Mouse (Mus musculus): ENCODE data around the gene Nkpd1. TPM values are rescaled to one million over a fixed set of nuclear protein-coding genes. Genes with fewer than 3 reads are reported as not detected.

The Nkpd1 gene
- polyA plus RNA-seq, 1 experiment from 2014 or later: 0.07 TPM

GRCm38 (mm10) chr7:19512353-19512752 is 5.3 kb upstream of the Nkpd1 start:
- 80% methylated on average over 6 of the region's 6 CpGs for WGBS
- ATAC-seq: no peak
- no peaks in the 10 kb centered on the region for H3K9me3 ChIP-seq (ENCODE audit: control insufficient read depth, low read length)

GRCm38 (mm10) chr7:19520032-19520431 is 2.4 kb downstream of the Nkpd1 start:
- no peak for ATAC-seq
- H3K9ac ChIP-seq (ENCODE audit: low read depth, low read length): peak overlapping the region; percentile 43
- H3K27me3 ChIP-seq (replicated peaks; ENCODE audit: control insufficient read depth, insufficient read depth, low read length): peaks cover 66% of the 10 kb centered on the region
- peak overlapping the region; percentile 33 for H3K4me3 ChIP-seq (ENCODE audit: low read length)
- H3K27ac ChIP-seq (ENCODE audit: low read length): no peak overlapping the region
- no peaks in the 10 kb centered on the region for H3K36me3 ChIP-seq (ENCODE audit: control insufficient read depth, insufficient read depth, low read length)
- H3K9me3 ChIP-seq (ENCODE audit: control insufficient read depth, low read length): no peaks in the 10 kb centered on the region
- peaks cover 30% of the 10 kb centered on the region for H3K4me1 ChIP-seq (ENCODE audit: control insufficient read depth, insufficient read depth, low read length)
- WGBS: 9% methylated on average over 23 of the region's 23 CpGs
- H3K4me2 ChIP-seq (ENCODE audit: low read depth, low read length): peak overlapping the region; percentile 33

More at GRCm38 (mm10) chr7:19512353-19512752, 5.3 kb upstream of the Nkpd1 start:
- Histone ChIP-seq H3K9ac (ENCODE audit: low read depth, low read length) (no peak overlapping the region), H3K4me2 (ENCODE audit: low read depth, low read length) (no peak overlapping the region), H3K4me3 (ENCODE audit: low read length) (no peak overlapping the region), H3K36me3 (ENCODE audit: control insufficient read depth, insufficient read depth, low read length) (no peaks in the 10 kb centered on the region), H3K27ac (ENCODE audit: low read length) (no peak overlapping the region), H3K4me1 (ENCODE audit: control insufficient read depth, insufficient read depth, low read length) (peaks cover 11% of the 10 kb centered on the region), H3K27me3 (replicated peaks; ENCODE audit: control insufficient read depth, insufficient read depth, low read length) (no peaks in the 10 kb centered on the region)

DNA sequence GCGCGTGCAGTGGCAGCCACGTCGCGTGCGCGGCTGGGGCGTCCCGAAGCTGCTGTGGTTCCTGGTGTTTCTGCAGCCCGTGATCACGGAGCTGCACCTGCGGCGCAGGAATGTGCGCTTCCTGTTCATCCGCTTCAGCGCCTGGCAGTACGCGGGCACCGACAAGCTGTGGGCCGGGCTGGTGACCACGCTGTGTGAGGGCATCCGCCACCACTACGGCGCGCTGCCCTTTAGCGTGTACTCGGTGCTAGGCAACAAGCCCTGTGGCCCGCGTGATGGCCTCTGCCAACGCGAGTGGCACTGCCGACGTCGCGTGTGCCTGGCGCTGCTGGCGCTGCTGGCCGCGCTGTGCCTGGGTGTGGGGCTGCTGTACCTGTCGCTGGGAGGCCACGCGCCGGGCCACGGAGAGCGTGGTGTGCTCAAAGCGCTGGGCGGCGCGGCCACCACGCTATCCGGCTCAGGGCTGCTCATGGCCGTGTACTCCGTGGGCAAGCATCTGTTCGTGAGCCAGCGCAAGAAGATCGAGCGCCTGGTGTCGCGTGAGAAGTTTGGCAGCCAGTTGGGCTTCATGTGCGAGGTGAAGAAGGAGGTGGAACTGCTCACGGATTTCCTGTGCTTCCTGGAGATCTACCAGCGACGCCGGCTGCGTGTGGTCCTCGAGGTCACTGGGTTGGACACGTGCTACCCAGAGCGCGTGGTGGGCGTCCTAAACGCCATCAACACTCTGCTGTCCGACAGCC is 5.5 kb downstream of the Nkpd1 start:
- Histone ChIP-seq H3K27me3 (replicated peaks; ENCODE audit: control insufficient read depth, insufficient read depth, low read length) (peaks cover 71% of the 10 kb centered on the region), H3K27ac (ENCODE audit: low read length) (no peak overlapping the region), H3K9ac (ENCODE audit: low read depth, low read length) (0 out of 2 replicates have a peak overlapping the region, but pooled peaks have one; percentile 37), H3K4me1 (ENCODE audit: control insufficient read depth, insufficient read depth, low read length) (peaks cover 21% of the 10 kb centered on the region), H3K4me3 (ENCODE audit: low read length) (peak overlapping the region; percentile 46), H3K9me3 (ENCODE audit: control insufficient read depth, low read length) (no peaks in the 10 kb centered on the region), H3K36me3 (ENCODE audit: control insufficient read depth, insufficient read depth, low read length) (no peaks in the 10 kb centered on the region), H3K4me2 (ENCODE audit: low read depth, low read length) (peak overlapping the region; percentile 77)
- WGBS: 8% methylated on average over 71 of the region's 72 CpGs
- 0 out of 2 replicates have a peak, but pooled peaks have one; percentile 3 for ATAC-seq

GRCm38 (mm10) chr7:19523757-19524419 is 6.2 kb downstream of the Nkpd1 start:
- H3K36me3 ChIP-seq (ENCODE audit: control insufficient read depth, insufficient read depth, low read length): no peaks in the 10 kb centered on the region; the same call in 1 of the 2 replicates
- H3K4me2 ChIP-seq (ENCODE audit: low read depth, low read length): peak overlapping the region; percentile 77
- peak overlapping the region; percentile 46 for H3K4me3 ChIP-seq (ENCODE audit: low read length)
- H3K27ac ChIP-seq (ENCODE audit: low read length): no peak overlapping the region
- H3K9me3 ChIP-seq (ENCODE audit: control insufficient read depth, low read length): no peaks in the 10 kb centered on the region
- 1% methylated on average over 64 of the region's 64 CpGs for WGBS
- peaks cover 65% of the 10 kb centered on the region for H3K27me3 ChIP-seq (replicated peaks; ENCODE audit: control insufficient read depth, insufficient read depth, low read length)
- H3K4me1 ChIP-seq (ENCODE audit: control insufficient read depth, insufficient read depth, low read length): peaks cover 21% of the 10 kb centered on the region
- H3K9ac ChIP-seq (ENCODE audit: low read depth, low read length): peak overlapping the region; percentile 53; the same call in 1 of the 2 replicates
- peak; percentile 53 for ATAC-seq

DNA sequence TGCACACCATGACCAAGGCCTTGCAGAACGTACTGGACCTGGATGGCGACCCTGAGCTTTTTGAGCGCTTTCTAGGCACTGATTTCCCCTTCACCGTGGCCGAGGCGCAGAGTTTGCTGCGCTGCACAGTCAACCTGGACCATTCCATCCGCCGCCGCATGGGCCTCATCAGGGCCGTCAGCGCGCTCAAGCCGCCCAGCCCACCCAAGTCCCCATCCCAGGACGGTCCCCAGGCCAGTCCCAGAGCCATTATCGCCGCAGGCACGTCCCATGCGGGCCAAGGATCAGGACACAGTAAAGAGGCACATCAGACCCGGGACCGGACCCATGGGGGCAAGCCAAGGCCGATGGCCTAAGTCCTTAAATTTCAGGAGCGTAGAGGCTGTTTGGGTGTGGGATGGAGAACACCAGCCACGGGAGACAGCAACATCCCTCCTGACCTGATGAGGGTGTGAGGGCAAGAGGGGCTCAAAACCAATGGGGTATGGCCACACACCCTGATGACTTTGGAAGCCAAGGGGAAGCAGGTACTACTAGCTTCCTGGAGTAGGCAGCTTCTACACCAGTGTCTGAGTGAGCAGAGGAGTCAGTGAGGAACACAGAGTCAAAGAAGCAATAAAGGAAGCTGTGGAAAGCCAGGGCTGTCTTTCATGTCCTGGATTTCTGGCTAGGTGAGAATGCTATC is 6.9 kb downstream of the Nkpd1 start:
- Histone ChIP-seq H3K4me2 (ENCODE audit: low read depth, low read length) (peak overlapping the region; percentile 77), H3K4me1 (ENCODE audit: control insufficient read depth, insufficient read depth, low read length) (peaks cover 21% of the 10 kb centered on the region), H3K36me3 (ENCODE audit: control insufficient read depth, insufficient read depth, low read length) (peaks cover 2% of the 10 kb centered on the region; the same call in 1 of the 2 replicates), H3K9me3 (ENCODE audit: control insufficient read depth, low read length) (no peaks in the 10 kb centered on the region), H3K4me3 (ENCODE audit: low read length) (peak overlapping the region; percentile 46), H3K27ac (ENCODE audit: low read length) (no peak overlapping the region), H3K27me3 (replicated peaks; ENCODE audit: control insufficient read depth, insufficient read depth, low read length) (peaks cover 58% of the 10 kb centered on the region), H3K9ac (ENCODE audit: low read depth, low read length) (peak overlapping the region; percentile 53; the same call in 1 of the 2 replicates)
- ATAC-seq: peak; percentile 29
- 14% methylated on average over 24 of the region's 24 CpGs for WGBS

DNA sequence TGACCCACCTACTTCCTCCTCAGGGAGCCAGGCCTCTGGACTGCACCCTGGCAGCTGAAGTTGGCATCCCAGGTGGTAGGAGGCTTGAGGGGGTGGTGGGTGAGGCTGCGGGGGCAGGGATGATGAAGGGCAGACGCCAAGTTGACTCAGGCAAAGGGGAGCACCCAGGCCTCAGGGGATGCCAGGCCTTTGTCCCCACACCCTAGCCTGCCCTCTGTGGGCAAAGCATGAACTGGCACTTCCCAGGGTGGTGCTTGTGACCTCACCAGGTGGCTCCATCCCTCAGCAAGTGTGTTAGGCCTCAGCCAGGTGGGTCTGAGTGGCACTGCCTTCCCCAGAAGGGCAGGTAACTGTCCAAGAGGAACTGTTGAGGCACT is 7.5 kb downstream of the Nkpd1 start:
- Histone ChIP-seq H3K9ac (ENCODE audit: low read depth, low read length) (no peak overlapping the region), H3K36me3 (ENCODE audit: control insufficient read depth, insufficient read depth, low read length) (peaks cover 3% of the 10 kb centered on the region; the same call in 1 of the 2 replicates), H3K4me2 (ENCODE audit: low read depth, low read length) (no peak overlapping the region), H3K27me3 (replicated peaks; ENCODE audit: control insufficient read depth, insufficient read depth, low read length) (peaks cover 53% of the 10 kb centered on the region), H3K4me1 (ENCODE audit: control insufficient read depth, insufficient read depth, low read length) (peaks cover 19% of the 10 kb centered on the region), H3K9me3 (ENCODE audit: control insufficient read depth, low read length) (no peaks in the 10 kb centered on the region), H3K27ac (ENCODE audit: low read length) (no peak overlapping the region), H3K4me3 (ENCODE audit: low read length) (no peak overlapping the region)
- ATAC-seq: no peak
- 58% methylated on average over 2 of the region's 2 CpGs for WGBS

- peaks cover 27% of the 10 kb centered on the region for H3K36me3 ChIP-seq (ENCODE audit: control insufficient read depth, insufficient read depth, low read length)
- ATAC-seq: peak; percentile 79
Measured at GRCm38 (mm10) chr7:19531077-19531476, 13.4 kb downstream of the Nkpd1 start.

DNA sequence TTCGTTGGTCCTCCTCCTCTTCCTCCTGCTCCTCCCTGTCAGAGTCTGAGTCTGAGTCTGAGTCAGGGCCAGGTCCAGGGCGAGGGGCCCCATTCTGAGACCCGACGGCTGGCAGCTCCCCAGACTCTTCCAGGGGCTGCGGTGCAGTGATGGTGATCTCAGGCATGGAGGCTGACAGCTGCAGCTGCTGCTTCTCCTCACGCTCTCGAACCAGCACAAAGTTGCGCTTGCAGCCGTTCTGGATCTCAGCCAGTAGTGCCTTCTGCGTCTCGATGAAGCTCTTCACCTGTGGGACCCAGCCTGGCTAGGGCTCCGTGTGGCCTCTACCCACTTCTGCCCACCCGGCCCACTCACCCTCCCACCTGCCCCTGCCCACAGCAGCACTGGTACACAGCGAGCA is 14.6 kb downstream of the Nkpd1 start:
- Histone ChIP-seq H3K4me3 (ENCODE audit: low read length) (no peak overlapping the region), H3K27me3 (replicated peaks; ENCODE audit: control insufficient read depth, insufficient read depth, low read length) (no peaks in the 10 kb centered on the region), H3K27ac (ENCODE audit: low read length) (no peak overlapping the region), H3K36me3 (ENCODE audit: control insufficient read depth, insufficient read depth, low read length) (peaks cover 27% of the 10 kb centered on the region), H3K9me3 (ENCODE audit: control insufficient read depth, low read length) (no peaks in the 10 kb centered on the region), H3K4me1 (ENCODE audit: control insufficient read depth, insufficient read depth, low read length) (no peaks in the 10 kb centered on the region), H3K4me2 (ENCODE audit: low read depth, low read length) (no peak overlapping the region), H3K9ac (ENCODE audit: low read depth, low read length) (no peak overlapping the region)
- ATAC-seq: no peak
- 85% methylated on average over 14 of the region's 14 CpGs for WGBS

More at GRCm38 (mm10) chr7:19531077-19531476, 13.4 kb downstream of the Nkpd1 start:
- Histone ChIP-seq H3K27ac (ENCODE audit: low read length) (no peak overlapping the region), H3K9me3 (ENCODE audit: control insufficient read depth, low read length) (no peaks in the 10 kb centered on the region), H3K9ac (ENCODE audit: low read depth, low read length) (no peak overlapping the region), H3K4me2 (ENCODE audit: low read depth, low read length) (no peak overlapping the region), H3K27me3 (replicated peaks; ENCODE audit: control insufficient read depth, insufficient read depth, low read length) (no peaks in the 10 kb centered on the region), H3K4me3 (ENCODE audit: low read length) (no peak overlapping the region), H3K4me1 (ENCODE audit: control insufficient read depth, insufficient read depth, low read length) (no peaks in the 10 kb centered on the region)
- WGBS: 65% methylated on average over 10 of the region's 10 CpGs

GRCm38 (mm10) chr7:19534676-19535075 is 17.0 kb downstream of the Nkpd1 start:
- Histone ChIP-seq H3K36me3 (ENCODE audit: control insufficient read depth, insufficient read depth, low read length) (peaks cover 24% of the 10 kb centered on the region; the same call in 1 of the 2 replicates), H3K4me3 (ENCODE audit: low read length) (no peak overlapping the region), H3K4me1 (ENCODE audit: control insufficient read depth, insufficient read depth, low read length) (no peaks in the 10 kb centered on the region), H3K27ac (ENCODE audit: low read length) (no peak overlapping the region), H3K4me2 (ENCODE audit: low read depth, low read length) (no peak overlapping the region), H3K27me3 (replicated peaks; ENCODE audit: control insufficient read depth, insufficient read depth, low read length) (no peaks in the 10 kb centered on the region), H3K9me3 (ENCODE audit: control insufficient read depth, low read length) (no peaks in the 10 kb centered on the region), H3K9ac (ENCODE audit: low read depth, low read length) (no peak overlapping the region)
- no peak for ATAC-seq
- WGBS: 91% methylated on average over 10 of the region's 10 CpGs

Measured in intestine, embryonic 16.5 days (tissue).